Mouse (Mus musculus) thymus, postnatal 4 days (tissue): ENCODE results near the gene Dcaf12.

ENCODE experiments used
- DNase-seq: peaks from one replicate; pipeline ENCODE4 v3.0.0; 2021

The Dcaf12 gene

DNA sequence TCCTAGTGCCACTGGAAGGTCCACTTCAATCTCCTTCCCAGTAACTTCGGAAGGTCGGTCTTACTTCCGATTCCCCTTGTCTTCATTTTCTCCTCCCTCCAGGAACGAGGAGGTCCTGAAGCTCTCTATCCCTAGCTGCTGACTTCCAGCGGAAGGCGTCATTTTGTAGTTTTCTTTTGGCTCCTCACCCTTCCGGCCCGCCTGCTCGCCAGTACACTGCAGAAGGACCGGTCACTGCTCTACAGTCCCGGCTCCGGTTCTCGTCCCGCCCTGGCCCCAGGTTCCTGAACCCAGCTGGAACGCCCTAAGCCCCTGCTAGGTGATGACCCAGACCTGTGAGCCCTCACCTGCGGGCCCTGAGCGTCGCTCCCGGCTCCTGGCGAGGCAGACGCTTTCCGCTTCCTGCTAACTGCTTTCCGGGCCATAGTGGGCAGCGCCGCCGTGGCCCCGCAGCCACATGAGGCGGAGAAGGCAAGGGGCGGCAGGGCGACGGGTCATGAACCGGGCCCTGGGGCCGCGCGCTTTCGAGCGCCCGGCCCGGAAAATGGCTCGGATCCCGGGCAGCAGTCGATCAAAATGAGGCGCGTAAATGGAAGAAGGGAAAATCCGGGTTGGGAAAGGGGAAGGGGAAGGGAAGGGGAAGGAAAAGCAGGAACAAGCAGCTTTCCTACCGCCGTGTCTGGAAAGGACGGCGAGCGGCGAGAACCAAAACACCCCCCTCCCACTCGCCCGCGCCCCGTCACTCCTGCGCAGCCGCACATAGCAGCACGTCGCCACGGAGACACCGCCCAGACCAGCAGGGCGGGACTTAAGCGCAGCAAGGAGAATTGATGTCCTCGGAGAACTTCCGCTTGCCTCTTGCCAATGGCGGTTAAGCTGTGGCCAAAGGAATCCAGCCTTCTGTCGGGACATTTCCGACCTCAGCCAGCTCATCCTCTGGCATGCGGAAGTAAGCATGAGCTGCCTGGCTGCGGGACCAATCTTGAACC lies at the start of gene Dcaf12:
Gene Dcaf12 (minus strand): TSS at position 749 of the 989 bp plus-strand sequence.
- peak; percentile 94 for DNase-seq

DNA sequence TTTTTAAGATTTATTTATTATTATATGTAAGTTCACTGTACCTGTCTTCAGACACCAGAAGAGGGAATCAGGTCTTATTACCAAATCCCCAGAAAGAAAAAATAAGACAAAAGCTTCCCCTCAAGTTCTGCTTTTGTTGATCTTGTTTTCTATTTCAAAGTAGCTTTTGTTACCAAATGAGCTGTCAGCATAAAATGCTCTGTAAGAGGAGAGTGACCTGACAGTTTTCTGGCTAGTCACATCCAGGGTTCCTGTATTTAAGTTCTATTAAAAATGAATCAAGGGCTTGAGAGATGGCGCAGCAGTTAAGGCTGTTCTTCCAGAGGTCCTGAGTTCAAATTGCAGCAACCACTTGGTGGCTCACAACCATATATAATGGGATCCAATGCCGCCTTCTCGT lies 46.4 kb upstream of the Dcaf12 start:
- no peak for DNase-seq

DNA sequence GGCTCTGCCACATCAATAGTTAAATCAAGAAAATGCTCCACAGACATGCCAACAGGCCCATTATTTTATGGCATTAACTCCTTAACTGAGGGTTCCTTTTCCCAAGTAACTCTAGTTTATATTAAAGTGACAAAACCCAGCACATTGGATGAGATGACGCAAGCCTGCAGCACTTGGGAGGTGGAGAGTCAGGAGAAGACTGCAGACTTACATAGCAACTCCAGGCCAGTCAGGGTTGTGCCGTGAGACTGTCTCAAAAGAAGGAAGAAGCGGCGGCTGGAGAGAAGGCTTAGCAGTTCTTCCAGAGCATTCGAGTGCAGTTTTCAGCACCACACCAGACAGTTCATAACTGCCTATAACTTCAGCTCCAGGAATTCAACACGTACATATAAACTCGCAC lies 44.7 kb upstream of the Dcaf12 start:
- DNase-seq: no peak

DNA sequence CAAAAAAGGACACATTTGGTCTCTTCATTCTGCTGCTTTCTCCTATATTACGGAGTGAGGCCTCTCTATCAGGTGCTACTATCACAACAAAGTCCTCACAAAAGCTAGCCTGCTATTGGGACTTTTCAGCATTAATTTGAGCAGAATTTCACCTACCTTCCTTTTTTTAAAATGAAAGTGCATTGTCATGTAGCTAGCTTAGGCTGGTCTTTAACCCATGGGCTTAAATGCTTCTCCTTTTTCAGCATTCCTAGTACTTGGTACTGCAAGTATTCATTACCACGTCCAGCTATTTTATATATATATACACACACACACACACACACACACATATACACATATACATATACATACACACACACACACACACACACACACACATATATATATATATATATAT lies 44.0 kb upstream of the Dcaf12 start:
- DNase-seq: no peak

DNA sequence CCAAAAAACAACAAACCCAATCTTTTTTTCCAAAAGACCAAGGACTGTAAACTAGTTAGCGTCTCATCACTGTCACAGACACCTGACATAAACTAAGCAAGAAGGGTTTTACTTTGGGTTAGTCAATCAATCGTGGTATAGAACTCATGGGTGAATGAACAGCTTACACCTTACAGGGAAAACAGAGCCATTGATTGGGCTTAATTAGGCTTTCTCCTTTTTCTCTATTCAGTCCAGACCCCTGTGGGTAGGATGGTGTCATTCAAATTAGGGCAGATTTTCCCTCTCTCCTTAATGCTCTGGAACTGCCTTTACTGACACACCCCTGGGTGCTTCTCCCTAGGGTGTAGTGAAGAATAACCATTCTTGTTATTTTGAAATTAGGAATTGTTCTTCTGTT lies 42.5 kb upstream of the Dcaf12 start:
- DNase-seq: no peak

DNA sequence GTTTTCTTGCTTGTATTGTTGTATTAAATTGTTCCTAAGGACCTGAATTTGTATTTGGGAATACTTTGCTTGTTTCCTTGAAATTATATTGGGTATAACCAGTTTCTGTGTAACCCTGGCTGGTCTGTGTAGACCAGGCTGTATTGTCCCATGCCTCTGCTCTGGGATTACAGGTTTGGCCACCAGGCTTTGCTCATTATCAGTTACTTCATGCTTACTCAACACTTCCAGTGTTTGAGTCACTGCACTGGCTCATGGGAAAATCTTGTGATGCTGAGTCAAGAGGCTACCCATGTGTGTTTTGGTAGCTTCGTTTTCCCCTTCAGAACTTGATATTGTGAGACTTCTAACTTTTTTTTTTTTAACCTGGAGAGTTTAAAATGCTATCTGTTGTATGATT lies 38.6 kb upstream of the Dcaf12 start:
- no peak for DNase-seq

DNA sequence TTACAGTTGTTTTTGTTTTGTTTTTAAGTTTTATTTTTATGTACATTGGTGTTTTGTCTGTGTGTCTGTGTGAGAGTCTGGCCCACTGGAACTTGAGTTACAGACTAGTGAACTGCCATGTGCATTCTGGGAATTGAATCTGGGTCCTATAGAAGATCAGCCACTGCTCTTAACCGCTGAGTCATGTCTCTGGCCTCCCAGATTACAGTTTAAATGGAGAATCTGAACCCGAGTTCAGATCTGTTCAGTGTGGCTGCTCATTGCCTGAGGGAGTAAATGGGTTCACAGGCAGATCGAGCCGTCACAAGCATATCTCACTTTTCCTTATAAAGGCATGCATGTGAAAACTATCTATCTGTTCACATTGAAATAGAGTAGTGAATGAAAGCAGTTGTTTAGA lies 38.1 kb upstream of the Dcaf12 start:
- DNase-seq: no peak

DNA sequence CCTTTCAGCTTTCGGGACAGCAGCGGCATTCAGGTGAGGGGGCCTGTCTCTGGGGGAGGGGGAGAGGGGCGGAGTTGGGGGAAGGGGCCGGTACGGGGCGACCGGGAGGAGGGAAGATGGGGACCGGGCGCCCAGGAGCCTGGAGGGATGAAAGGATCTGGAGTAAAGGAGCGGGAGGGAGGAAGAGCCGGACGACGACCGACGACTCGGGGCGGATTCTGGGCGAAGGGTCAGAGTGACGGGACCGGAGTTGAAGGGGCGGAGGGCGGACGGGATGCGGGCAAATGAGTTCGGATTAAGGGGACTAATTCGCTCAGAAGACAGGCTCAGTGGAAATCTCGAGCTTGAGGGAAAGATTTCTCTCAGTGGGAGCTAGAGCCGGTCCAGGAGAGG lies 34.5 kb upstream of the Dcaf12 start:
- DNase-seq: no peak

DNA sequence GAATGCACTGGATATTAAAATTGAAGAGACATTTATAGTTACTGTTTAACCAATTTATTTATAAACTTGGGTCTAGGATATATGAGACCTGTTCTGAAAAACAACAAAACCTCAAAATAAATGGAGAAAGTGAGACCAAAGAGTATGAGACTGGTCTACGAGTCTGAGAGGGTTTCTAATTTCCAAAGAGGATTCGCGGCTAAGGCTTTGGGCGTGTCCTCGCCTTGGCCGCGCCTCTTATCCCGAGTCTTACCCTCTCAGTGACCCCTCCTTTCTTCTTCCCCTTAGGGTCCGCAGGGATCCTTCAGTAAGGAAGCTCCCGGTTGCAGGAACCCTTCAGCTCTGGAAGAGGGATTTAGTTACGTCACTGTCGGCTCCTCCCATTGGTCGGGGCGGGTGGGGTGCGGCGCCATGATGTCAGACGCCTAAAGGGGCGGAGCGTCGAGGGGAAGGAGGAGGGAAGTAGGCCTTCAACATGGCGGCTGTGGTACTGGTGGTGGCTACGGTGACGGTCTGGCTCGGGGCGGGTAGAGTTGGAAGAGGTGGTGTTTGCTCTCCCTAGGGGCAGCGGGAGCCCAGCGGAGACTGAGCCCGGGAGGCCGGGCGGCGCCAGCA lies 34.0 kb upstream of the Dcaf12 start, which contains the start of gene Ubap1:
Gene Ubap1 (plus strand): TSS at position 413 of the 615 bp plus-strand sequence.
- DNase-seq: peak; percentile 93

DNA sequence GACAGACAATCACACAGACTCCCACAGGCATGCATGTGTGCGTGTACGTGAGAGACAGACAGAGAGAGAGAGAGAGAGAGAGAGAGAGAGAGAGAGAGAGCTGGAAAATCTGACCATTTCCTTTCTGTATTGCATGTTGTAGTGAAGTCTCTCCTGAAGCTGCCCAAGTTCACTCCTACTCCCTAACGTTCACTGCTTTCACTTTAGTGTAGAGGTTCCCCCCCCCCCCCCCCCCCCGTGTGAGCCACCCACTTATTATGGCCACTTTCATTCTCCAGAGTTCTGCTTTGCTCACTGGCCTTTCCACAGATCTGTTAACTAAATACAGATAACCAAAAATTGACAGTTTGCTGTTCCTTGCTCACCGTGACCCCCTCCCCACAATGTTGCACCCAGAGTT lies 33.1 kb upstream of the Dcaf12 start:
- DNase-seq: no peak

DNA sequence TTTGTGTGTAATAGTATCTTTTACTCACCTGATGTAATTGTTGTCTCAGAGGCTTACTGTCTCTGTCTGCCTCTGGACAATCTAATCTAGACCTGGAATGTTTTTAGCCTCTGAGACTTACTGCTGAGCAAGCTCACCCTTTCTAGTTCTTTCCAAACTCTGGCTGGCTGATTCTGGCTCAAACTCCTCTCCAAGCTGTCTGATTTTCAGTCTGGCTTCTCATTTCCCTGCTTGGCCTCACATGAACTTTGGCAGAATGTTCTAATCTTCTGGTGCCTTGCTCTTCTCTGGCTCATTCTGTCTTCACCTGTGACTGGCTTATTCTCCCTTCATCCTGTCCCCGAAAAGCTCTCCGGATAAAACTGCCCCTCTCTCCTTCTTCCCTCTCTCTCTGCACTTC lies 31.3 kb upstream of the Dcaf12 start:
- no peak for DNase-seq

DNA sequence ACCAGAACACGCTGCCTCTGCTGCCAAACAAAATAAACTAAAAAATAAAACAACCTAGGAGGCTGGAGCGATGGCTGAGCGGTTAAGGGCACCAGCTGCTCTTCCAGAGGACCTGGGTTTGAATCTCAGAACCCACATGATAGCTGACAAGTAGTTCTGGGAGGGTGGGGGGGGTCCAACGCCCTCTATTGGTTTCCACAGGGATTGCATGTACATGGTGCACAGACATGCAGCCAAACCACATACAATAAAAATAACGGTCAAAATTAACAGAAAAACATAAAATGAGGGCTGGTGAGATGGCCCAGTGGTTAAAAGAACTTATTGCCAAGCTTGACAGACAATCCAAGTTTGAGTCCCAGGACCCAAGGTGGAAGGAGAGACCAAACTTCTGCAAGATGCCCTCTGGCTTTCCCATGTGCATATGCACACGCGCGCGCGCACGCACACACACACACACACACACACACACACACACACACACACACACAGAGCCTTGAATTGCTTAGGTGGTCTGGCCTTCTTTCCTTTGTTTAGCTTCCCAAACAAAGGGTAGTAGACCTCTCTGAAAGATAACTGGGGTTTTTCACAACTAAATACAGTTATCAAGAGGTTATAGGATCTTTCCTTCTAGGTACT lies 26.3 kb upstream of the Dcaf12 start:
- DNase-seq: no peak

DNA sequence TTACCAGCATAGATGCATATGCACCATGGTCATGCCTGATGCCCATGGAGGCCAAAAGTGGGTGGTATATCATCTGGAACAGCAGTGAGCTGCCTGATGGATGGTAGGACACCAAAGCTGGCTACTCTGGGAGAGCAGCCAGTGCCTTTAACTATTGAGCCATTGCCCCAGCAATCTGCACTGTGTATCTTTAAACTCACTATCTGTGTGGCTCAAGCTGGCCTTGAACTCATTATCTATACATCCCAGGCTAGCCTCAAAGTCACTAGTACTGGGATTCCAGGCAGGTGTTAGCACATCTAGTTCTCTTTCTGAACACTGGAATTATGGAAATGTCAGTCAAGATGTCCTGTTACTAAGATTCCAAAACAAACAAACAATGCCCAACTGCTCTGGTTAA lies 21.9 kb upstream of the Dcaf12 start:
- no peak for DNase-seq

DNA sequence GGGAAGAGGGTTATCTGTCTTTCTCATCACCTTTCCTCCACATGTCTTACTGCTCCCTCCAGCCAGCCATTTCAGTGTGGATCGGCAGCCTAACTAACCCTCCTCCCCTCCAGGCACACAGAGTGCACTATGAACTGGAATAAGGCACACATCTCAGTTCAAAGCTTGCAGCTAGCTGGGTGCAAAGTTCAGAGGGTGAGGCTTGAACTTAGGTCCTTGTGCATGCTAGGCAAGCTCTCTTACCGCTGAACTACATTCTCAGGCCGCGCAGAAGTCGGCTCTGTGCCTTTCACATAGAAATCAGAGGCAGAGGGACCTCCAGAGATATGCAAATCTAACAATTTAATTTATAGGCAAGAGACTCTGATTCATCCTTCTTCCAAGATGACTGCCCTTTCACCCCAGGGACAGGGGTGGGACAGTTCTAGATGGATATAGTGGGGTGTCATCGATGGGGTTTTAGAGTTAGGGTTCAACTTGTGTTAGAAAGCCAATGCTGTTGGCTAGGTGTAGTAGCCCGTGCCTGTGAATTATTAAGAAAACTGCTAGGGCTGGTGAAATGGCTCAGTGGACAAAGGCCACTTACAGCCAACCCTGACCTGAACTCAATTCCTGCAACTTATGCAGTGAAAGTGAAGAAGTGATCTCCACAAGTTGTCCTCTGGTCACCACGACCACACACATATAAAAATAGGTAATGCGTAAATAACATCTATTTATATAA lies 17.2 kb upstream of the Dcaf12 start:
- no peak for DNase-seq

DNA sequence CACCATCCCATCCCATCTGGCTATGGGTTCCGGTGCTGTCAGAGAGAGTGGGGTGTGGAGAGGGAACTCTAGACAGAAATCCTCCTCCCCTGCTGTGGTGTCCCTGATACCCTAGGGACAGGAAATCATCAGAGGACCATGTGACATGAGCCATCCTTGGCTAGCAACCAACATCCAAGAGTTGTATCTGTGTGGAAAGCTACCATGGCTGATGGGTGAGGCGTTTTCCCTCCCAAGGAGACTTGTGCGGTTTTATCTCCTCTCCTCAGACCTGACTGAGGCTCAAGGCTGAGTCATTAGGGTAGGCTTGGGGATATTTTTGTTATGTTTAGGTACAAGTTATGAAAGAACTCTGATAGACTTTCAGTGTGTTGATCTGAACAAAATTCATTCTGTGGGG lies 16.4 kb upstream of the Dcaf12 start:
- DNase-seq: no peak

DNA sequence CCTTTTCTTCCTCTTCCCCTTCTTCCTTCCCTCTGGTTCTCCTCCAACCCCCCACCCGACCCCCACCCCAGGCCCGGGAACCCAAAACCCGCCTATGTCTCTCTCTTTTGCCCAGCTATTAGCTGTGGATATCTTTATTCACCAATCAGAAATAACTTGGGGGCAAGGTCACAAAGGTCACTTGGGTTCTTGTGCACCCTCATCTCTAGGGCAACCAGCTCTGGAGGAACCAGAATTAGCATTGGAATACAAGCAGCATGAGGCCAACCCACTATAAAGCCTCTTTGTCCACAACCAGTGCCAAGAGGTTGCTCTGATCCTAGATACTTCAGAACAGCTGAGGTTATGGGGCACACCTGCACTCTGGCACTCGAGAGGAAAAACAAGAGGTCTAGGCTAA lies 14.8 kb upstream of the Dcaf12 start:
- DNase-seq: no peak

DNA sequence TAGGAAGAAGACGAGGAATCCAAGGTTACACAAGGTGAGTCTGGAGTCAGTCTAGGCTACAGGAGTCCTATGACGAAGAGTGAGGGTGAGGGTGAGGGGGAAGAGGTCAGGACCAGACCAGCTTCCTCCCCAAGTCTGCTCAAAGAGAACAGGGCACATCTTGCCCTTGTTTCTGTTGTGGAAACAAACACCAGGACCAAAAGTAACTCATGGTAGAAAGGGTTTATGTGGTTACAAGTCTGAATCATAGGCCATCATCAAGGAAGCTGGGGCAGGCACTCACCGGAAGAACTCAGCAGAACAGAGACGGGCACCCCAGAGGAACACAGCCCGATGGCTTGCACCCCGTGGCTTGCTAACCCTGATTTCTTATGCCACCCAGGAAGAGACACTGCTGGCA lies 12.2 kb upstream of the Dcaf12 start:
- no peak for DNase-seq

DNA sequence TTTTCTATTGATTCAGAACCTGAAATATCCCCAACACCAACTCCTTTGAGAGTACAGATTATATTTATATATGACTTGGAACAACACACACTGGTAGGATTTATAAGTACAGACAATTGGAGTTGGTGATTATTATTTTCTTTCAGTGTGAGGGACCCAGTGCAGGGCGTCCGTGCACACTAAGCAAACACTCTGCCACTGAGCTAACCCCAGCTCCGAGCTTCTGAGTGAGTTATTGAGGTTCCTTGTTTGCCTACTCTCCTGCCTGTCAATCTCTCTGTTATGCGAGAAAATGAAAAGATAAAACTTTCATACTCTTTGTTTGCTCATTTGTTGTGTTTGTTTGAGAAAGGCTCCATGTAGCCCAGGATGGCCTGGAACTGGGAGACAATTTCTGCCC lies 6.3 kb upstream of the Dcaf12 start:
- no peak for DNase-seq

DNA sequence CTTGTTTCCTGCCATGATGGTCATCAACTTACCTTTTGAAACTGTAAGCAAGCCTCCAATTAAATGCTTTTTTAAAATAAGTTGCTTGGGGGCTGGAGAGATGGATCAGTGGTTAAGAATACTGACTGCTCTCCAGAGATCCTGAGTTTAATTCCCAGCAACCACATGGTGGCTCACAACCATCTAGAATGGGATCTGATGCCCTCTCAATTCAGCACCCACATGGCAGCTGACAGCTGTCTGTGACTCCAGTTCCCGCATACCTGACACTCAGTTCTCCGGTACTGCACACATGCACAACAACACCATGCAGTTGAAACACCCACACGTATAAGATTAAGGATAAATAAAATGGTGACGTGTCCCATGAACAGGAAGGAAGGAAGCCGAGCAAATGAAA lies 3.6 kb upstream of the Dcaf12 start:
- DNase-seq: no peak

DNA sequence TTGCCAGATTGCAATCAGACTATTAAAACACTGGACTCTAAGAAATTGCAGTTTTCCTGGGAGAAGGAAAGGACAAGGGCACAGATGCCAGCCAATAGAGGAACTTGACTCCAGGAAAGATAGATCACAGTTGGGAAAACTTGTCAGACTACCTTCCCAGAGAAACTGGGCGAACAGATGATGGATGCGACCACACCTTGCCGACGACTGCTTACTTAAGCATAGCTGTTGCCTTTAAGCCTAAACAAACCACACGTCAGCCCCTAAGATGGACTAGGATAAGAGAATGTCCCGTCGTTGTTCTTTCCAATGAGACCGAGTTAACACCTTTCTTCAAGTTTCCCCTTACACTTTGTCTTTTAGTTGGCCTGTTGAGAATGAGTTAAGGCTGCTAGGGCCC lies 484 bp upstream of the Dcaf12 start:
- DNase-seq: peak; percentile 23

DNA sequence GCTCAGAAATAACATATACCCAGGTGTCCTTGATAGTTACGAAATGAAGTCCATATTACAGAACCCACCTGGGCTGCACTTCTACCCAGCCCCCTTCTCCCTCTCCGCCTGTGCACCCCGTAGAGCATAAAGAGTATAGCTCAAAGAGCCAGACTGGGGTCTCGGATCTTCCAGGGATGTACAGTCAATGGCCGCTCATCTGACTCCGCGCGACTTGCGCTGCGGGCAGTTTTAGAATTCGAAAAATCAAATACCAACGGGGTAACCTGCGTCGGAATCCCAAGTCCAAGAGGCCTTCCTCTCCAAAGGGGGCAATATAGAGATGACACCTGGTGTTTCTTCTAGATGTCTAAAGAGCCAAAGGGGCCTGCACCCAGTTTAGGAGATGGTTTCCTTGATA lies 967 bp downstream of the Dcaf12 start:
- peak; percentile 20 for DNase-seq

DNA sequence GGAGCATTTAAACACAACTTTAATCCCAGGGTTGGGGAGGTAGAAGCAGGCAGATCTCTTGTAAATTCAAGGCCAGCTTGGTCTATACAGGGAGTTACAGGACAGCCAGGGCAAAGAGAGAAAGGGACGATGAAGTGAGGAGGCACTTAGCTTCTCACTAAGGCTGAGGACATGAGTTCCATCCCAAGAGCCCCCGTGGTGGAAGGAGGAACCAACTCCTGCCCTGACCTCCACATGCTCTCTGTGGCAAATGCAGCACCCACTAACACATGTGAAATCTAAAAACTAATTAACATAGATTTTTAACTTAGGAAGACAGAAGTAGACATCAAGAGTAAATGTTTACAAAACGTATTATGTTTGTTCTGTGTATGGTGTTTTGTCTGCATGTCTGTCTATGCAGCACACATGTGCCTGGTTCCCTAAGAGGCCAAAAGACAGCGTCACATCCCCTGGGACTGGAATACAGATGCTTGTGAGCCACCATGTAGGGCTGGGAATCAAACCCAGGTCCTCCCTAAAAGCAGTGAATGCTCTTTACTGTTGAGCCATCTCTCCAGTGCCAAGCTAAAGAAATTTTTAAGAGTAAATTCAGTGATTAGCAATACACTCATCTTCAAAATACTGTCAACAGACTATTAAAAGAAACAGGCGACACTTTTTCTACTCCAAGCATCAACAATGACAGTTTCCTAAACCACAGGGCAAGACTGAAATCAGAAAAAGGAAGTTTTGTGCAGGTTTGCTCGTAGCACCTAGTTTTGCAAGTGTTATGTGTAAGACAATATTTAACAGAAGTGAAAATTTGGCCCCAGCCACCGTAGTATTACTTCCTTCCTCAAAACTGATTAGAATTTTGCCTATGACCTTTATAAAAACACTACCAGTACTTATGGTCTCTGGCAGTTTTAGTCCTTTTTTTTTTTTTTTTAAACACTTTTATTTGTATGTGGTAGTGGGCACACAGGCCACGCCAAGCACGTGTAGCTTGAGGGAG lies 3.8 kb downstream of the Dcaf12 start:
- no peak for DNase-seq
